Mouse (Mus musculus) E14TG2a.4 (cell line): Measurements from ENCODE around the gene Manba.

Source experiments
- CTCF ChIP-seq: conservative IDR thresholded peaks from 2 replicates; pipeline ENCODE4 v1.5.1; 2014; ENCODE audit warnings: low read length
- NANOG ChIP-seq: IDR thresholded peaks from 2 replicates; pipeline ENCODE4 v1.6.1; 2014; ENCODE audit warnings: borderline replicate concordance, low read length, mixed read lengths
- POU5F1 ChIP-seq: IDR thresholded peaks from 2 replicates; pipeline ENCODE4 v1.6.1; 2014; ENCODE audit warnings: low read length, borderline replicate concordance

DNA sequence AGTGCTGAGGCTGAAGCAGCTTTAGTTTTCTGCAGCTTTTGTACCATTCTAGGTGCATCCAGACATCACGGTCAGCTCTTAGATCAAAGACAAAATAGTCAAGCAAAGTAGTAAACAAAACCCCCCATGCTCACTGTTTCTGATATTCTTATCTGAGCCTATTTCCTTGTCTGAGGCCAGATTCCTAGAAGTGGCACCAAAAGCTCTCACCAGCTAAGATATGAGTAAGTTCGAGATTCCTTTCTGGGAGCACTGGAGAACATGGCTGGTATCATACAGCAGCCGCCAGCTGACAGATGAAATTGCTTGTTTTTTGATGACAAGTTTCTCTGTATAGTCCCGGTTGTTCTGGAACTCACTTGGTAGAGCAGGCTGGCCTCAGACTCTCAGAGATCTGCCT, 2.4 kb downstream of the Manba start:
- no peak for TF ChIP-seq CTCF
- TF ChIP-seq POU5F1, result no peak
- no peak for TF ChIP-seq NANOG
